ENCODE assay signal across 8 mouse cellular contexts in genomic region chr8:122665221-122665620, GRCm38 (mm10). TPM values are rescaled to one million over a fixed set of nuclear protein-coding genes. Genes with fewer than 3 reads are reported as not detected.
DNase-seq lines count a peak whose midpoint lies in the region; ATAC-seq and TF ChIP-seq lines count a peak whose summit lies in the region.

No protein-coding gene starts in this region.

- no peak for TF ChIP-seq CTCF in kidney, postnatal 0 days (IDR thresholded peaks at IDR 0.05; ENCODE audit: low read depth)

- H3K27me3 ChIP-seq in kidney, postnatal 0 days (ENCODE audit: insufficient read depth, low read length) = no peaks in the 10 kb centered on the region

- peak overlapping the region; percentile 77 for H3K27ac ChIP-seq in kidney, postnatal 0 days

- peak; percentile 45 to 61 for DNase-seq in frontal cortex, postnatal 10 days (ENCODE audit: low spot score in 2 of 2)
- peak; percentile 90 for DNase-seq in 416B (ENCODE audit: low read depth)
- peak; percentile 80 to 82 for DNase-seq in cerebellum, postnatal 25 days
- DNase-seq in heart, adult 9 months (ENCODE audit: low spot score in 2 of 2) = peak; percentile 89 to 94
- peak; percentile 62 for DNase-seq in kidney, postnatal 0 days (ENCODE audit: low spot score)
- peak; percentile 80 for DNase-seq in lung, postnatal 10 days
- DNase-seq in adipocyte (ENCODE audit: low spot score) = no peak

- no peak overlapping the region for H3K4me2 ChIP-seq in kidney, postnatal 0 days (ENCODE audit: low read length)

- H3K4me3 ChIP-seq in kidney, postnatal 0 days (replicated peaks; ENCODE audit: low read depth, low read length) = no peak overlapping the region

- no peak for ATAC-seq in frontal cortex, adult (ENCODE audit: low TSS enrichment)
- no peak; the same call in 1 of the 2 replicates for ATAC-seq in kidney, postnatal 0 days (replicated peaks; ENCODE audit: low FRiP score, low read depth)

- 40% methylated on average over 8 of the region's 8 CpGs for WGBS in kidney, postnatal 0 days

- H3K9ac ChIP-seq in kidney, postnatal 0 days (ENCODE audit: low read depth, low read length) = 0 out of 2 replicates have a peak overlapping the region, but pooled peaks have one; percentile 27

- H3K9me3 ChIP-seq in kidney, postnatal 0 days (replicated peaks; ENCODE audit: low read length) = no peaks in the 10 kb centered on the region

- peaks cover 50% of the 10 kb centered on the region for H3K4me1 ChIP-seq in kidney, postnatal 0 days (replicated peaks; ENCODE audit: insufficient read depth, low read length)

- no peaks in the 10 kb centered on the region for H3K36me3 ChIP-seq in kidney, postnatal 0 days (ENCODE audit: insufficient read depth, low read length)

RNA-seq across cellular contexts. Expression of gene Cbfa2t3, which starts 33.7 kb away (rescaled TPM):
- polyA plus RNA-seq in kidney, postnatal 0 days (2015; fragmentation: Nextera tagmentation; extraction: Ambion mirVana) = 3.6 and 4.4 TPM in 2 replicates

RNA-seq across cellular contexts. Expression of gene Pabpn1l, which starts 42.7 kb away (rescaled TPM):
- 0.15 and 0.22 TPM in 2 replicates for polyA plus RNA-seq in kidney, postnatal 0 days (2015; fragmentation: Nextera tagmentation; extraction: Ambion mirVana)

RNA-seq across cellular contexts. Expression of gene Trappc2l, which starts 53.8 kb away (rescaled TPM):
- polyA plus RNA-seq in kidney, postnatal 0 days (2015; fragmentation: Nextera tagmentation; extraction: Ambion mirVana) = 64.5 and 73.3 TPM in 2 replicates

RNA-seq across cellular contexts. Expression of gene Galns, which starts 54.0 kb away (rescaled TPM):
- polyA plus RNA-seq in kidney, postnatal 0 days (2015; fragmentation: Nextera tagmentation; extraction: Ambion mirVana) = 19.4 and 23.3 TPM in 2 replicates
